Mouse (Mus musculus) heart, embryonic 16.5 days (tissue): ENCODE measurements at regions not wholly inside any gene's neighbourhood (a gene's known extent, or its start where the extent isn't known, plus 50 kb on each side); places are given as distances from the start of the nearest gene placed in this dataset.

ENCODE experiments used
- ATAC-seq: fragments of 200-750 bp; cut with Nextera tagmentation; replicated peaks from 2 replicates; pipeline ENCODE4 v1.8.0; 2017; ENCODE audit warnings: moderate number of reproducible peaks; ENCODE audit not compliant: insufficient read depth, low FRiP score; ENCODE audit errors: extremely low read depth
- H3K27ac ChIP-seq: fragments of 300-500 bp; sonication (generic); 2 replicates; pipeline ENCODE4 v1.5.1; 2014; ENCODE audit warnings: mild to moderate bottlenecking, low read length, control low read depth, moderate library complexity
- H3K27me3 ChIP-seq: fragments of 300-500 bp; sonication (generic); 2 replicates; pipeline ENCODE4 v1.6.1; 2014; ENCODE audit warnings: low read length, mixed read lengths; ENCODE audit not compliant: control insufficient read depth, insufficient read depth
- H3K36me3 ChIP-seq: fragments of 300-500 bp; sonication (generic); 2 replicates; pipeline ENCODE4 v1.6.1; 2014; ENCODE audit not compliant: control insufficient read depth, insufficient read depth
- H3K4me1 ChIP-seq: fragments of 300-500 bp; sonication (generic); 2 replicates; pipeline ENCODE4 v1.6.1; 2014; ENCODE audit warnings: low read length, mixed read lengths; ENCODE audit not compliant: control insufficient read depth, insufficient read depth
- H3K4me2 ChIP-seq: fragments of 300-500 bp; sonication (generic); 2 replicates; pipeline ENCODE4 v1.6.1; 2014; ENCODE audit warnings: low read depth, mild to moderate bottlenecking, control low read depth, low read length
- H3K4me3 ChIP-seq: fragments of 300-500 bp; sonication (generic); 2 replicates; pipeline ENCODE4 v1.5.1; 2014; ENCODE audit warnings: mild to moderate bottlenecking, control low read depth, low read length
- H3K9ac ChIP-seq: fragments of 300-500 bp; sonication (generic); 2 replicates; pipeline ENCODE4 v1.6.1; 2014; ENCODE audit warnings: low read length, control low read depth
- H3K9me3 ChIP-seq: fragments of 300-500 bp; sonication (generic); replicated peaks from 2 replicates; pipeline ENCODE4 v1.6.1; 2016; ENCODE audit warnings: low read length; ENCODE audit not compliant: control insufficient read depth
- WGBS: fragments of 180-500 bp; shearing (Covaris S2); extraction: QIAGEN DNeasy Blood & Tissue Kit; methylation state at CpG from one replicate; pipeline ENCODE4 v1.1.7; 2014; 5-methylcytosine and 5-hydroxymethylcytosine counted together

- Histone ChIP-seq H3K4me1 (no peaks in the 10 kb centered on the region), H3K4me3 (no peak overlapping the region), H3K4me2 (no peak overlapping the region), H3K9ac (no peak overlapping the region), H3K36me3 (no peaks in the 10 kb centered on the region), H3K27ac (no peak overlapping the region), H3K27me3 (no peaks in the 10 kb centered on the region), H3K9me3 (no peaks in the 10 kb centered on the region)
- no peak for ATAC-seq
- WGBS, result 66% methylated on average over 14 of the region's 14 CpGs
Measured at GRCm38 (mm10) chr9:78965226-78965950, 350.0 kb downstream of the Cd109 start.

- Histone ChIP-seq H3K9ac (no peak overlapping the region), H3K4me1 (no peaks in the 10 kb centered on the region), H3K4me2 (no peak overlapping the region), H3K4me3 (no peak overlapping the region), H3K36me3 (no peaks in the 10 kb centered on the region), H3K9me3 (no peaks in the 10 kb centered on the region), H3K27ac (no peak overlapping the region), H3K27me3 (no peaks in the 10 kb centered on the region)
- WGBS, result 62% methylated on average over 3 of the region's 3 CpGs
- no peak for ATAC-seq
Measured at GRCm38 (mm10) chr9:78971731-78972130, 356.4 kb downstream of the Cd109 start.

- 79% methylated on average over 2 of the region's 2 CpGs for WGBS
- no peaks in the 10 kb centered on the region for H3K27me3 ChIP-seq
Measured at GRCm38 (mm10) chr9:78983734-78984133, 368.4 kb downstream of the Cd109 start.

GRCm38 (mm10) chr9:78985184-78985864 is 370.0 kb downstream of the Cd109 start:
- H3K9me3 ChIP-seq, result no peaks in the 10 kb centered on the region
- H3K4me1 ChIP-seq, result no peaks in the 10 kb centered on the region
- no peak overlapping the region for H3K27ac ChIP-seq
- WGBS, result 69% methylated on average over 5 of the region's 5 CpGs
- no peak for ATAC-seq
- H3K4me2 ChIP-seq, result no peak overlapping the region
- no peak overlapping the region for H3K4me3 ChIP-seq
- H3K27me3 ChIP-seq, result no peaks in the 10 kb centered on the region
- H3K36me3 ChIP-seq, result no peaks in the 10 kb centered on the region
- H3K9ac ChIP-seq, result no peak overlapping the region

More at GRCm38 (mm10) chr9:78983734-78984133, 368.4 kb downstream of the Cd109 start:
- Histone ChIP-seq H3K4me3 (no peak overlapping the region), H3K4me2 (no peak overlapping the region), H3K9me3 (no peaks in the 10 kb centered on the region), H3K27ac (no peak overlapping the region), H3K36me3 (no peaks in the 10 kb centered on the region), H3K9ac (no peak overlapping the region), H3K4me1 (no peaks in the 10 kb centered on the region)
- no peak for ATAC-seq

GRCm38 (mm10) chr9:78991310-78991709 is 376.0 kb downstream of the Cd109 start:
- Histone ChIP-seq H3K27me3 (no peaks in the 10 kb centered on the region), H3K9me3 (no peaks in the 10 kb centered on the region), H3K9ac (no peak overlapping the region), H3K27ac (no peak overlapping the region), H3K4me3 (no peak overlapping the region), H3K36me3 (no peaks in the 10 kb centered on the region), H3K4me1 (no peaks in the 10 kb centered on the region), H3K4me2 (no peak overlapping the region)
- no peak for ATAC-seq
- WGBS, result 56% methylated on average over 4 of the region's 4 CpGs

GRCm38 (mm10) chr9:79001081-79001480 is 385.7 kb downstream of the Cd109 start:
- Histone ChIP-seq H3K4me3 (no peak overlapping the region), H3K36me3 (no peaks in the 10 kb centered on the region), H3K4me1 (no peaks in the 10 kb centered on the region), H3K4me2 (no peak overlapping the region), H3K27ac (no peak overlapping the region), H3K9ac (no peak overlapping the region), H3K9me3 (no peaks in the 10 kb centered on the region), H3K27me3 (no peaks in the 10 kb centered on the region)
- no peak for ATAC-seq

- no peak overlapping the region for H3K27ac ChIP-seq
- no peak overlapping the region for H3K4me3 ChIP-seq
- H3K36me3 ChIP-seq, result no peaks in the 10 kb centered on the region
- H3K4me2 ChIP-seq, result no peak overlapping the region
- no peaks in the 10 kb centered on the region for H3K9me3 ChIP-seq
- 50% methylated on average over 1 of the region's 1 CpGs for WGBS
- peak; percentile 41; the same call in 1 of the 2 replicates for ATAC-seq
- H3K4me1 ChIP-seq, result no peaks in the 10 kb centered on the region
- no peaks in the 10 kb centered on the region for H3K27me3 ChIP-seq
- no peak overlapping the region for H3K9ac ChIP-seq
Measured at GRCm38 (mm10) chr9:79001930-79002329, 386.6 kb downstream of the Cd109 start.

- Histone ChIP-seq H3K4me3 (no peak overlapping the region), H3K9ac (no peak overlapping the region), H3K27ac (no peak overlapping the region), H3K4me2 (no peak overlapping the region), H3K27me3 (no peaks in the 10 kb centered on the region), H3K9me3 (no peaks in the 10 kb centered on the region), H3K4me1 (no peaks in the 10 kb centered on the region), H3K36me3 (no peaks in the 10 kb centered on the region)
- WGBS, result 79% methylated on average over 3 of the region's 3 CpGs
- ATAC-seq, result no peak
Measured at GRCm38 (mm10) chr9:79004296-79004980, 389.1 kb downstream of the Cd109 start.

GRCm38 (mm10) chr9:79022291-79022690 is 406.9 kb downstream of the Cd109 start:
- Histone ChIP-seq H3K4me3 (no peak overlapping the region), H3K27me3 (no peaks in the 10 kb centered on the region), H3K27ac (no peak overlapping the region), H3K4me2 (no peak overlapping the region), H3K9me3 (no peaks in the 10 kb centered on the region), H3K36me3 (no peaks in the 10 kb centered on the region), H3K4me1 (no peaks in the 10 kb centered on the region), H3K9ac (no peak overlapping the region)
- WGBS, result 88% methylated on average over 2 of the region's 2 CpGs
- ATAC-seq, result no peak
